Mouse (Mus musculus): Measurements from ENCODE around the gene Tmub1.

GRCm38 (mm10) chr5:24495019-24495418 lies 47.4 kb upstream of the Tmub1 start:
- TF ChIP-seq CTCF (IDR thresholded peaks at IDR 0.05; ENCODE audit: insufficient read depth, low read length) = no peak
- no peak for TF ChIP-seq POLR2A (IDR thresholded peaks at IDR 0.05; ENCODE audit: borderline replicate concordance, extremely low read depth, low read depth, low read length)

All from lung, adult 2 months (tissue).